Mouse (Mus musculus) embryo, embryonic 11.5 days (tissue): Measurements from ENCODE around the gene Tspan9.

ENCODE experiments used
- DNase-seq: peaks from one replicate; pipeline ENCODE4 v3.0.0-alpha.2; 2012; ENCODE audit warnings: low read depth, low spot score

Gene Tspan9

GRCm38 (mm10) chr6:128019119-128019518 lies 124.3 kb downstream of the Tspan9 start:
- DNase-seq, result no peak

GRCm38 (mm10) chr6:128015304-128015703 lies 128.1 kb downstream of the Tspan9 start:
- no peak for DNase-seq

GRCm38 (mm10) chr6:128011781-128012180 lies 131.6 kb downstream of the Tspan9 start:
- no peak for DNase-seq

- no peak for DNase-seq
Measured at GRCm38 (mm10) chr6:128011071-128011477, 132.3 kb downstream of the Tspan9 start.

- no peak for DNase-seq
Measured at GRCm38 (mm10) chr6:128010135-128010971, 133.0 kb downstream of the Tspan9 start.

GRCm38 (mm10) chr6:128007982-128008562 lies 135.3 kb downstream of the Tspan9 start:
- DNase-seq, result no peak

GRCm38 (mm10) chr6:128007241-128007701 lies 136.1 kb downstream of the Tspan9 start:
- DNase-seq, result no peak

GRCm38 (mm10) chr6:128006156-128006555 lies 137.2 kb downstream of the Tspan9 start:
- no peak for DNase-seq

- DNase-seq, result no peak
Measured at GRCm38 (mm10) chr6:128004544-128004943, 138.8 kb downstream of the Tspan9 start.

- DNase-seq, result no peak
Measured at GRCm38 (mm10) chr6:128003542-128003941, 139.9 kb downstream of the Tspan9 start.

GRCm38 (mm10) chr6:128002667-128003066 lies 140.7 kb downstream of the Tspan9 start:
- no peak for DNase-seq

- no peak for DNase-seq
Measured at GRCm38 (mm10) chr6:128002104-128002503, 141.3 kb downstream of the Tspan9 start.

- no peak for DNase-seq
Measured at GRCm38 (mm10) chr6:128001587-128001986, 141.8 kb downstream of the Tspan9 start.

- DNase-seq, result no peak
Measured at GRCm38 (mm10) chr6:128000777-128001176, 142.6 kb downstream of the Tspan9 start.

GRCm38 (mm10) chr6:127999118-127999517 lies 144.3 kb downstream of the Tspan9 start:
- DNase-seq, result no peak

GRCm38 (mm10) chr6:127996928-127997327 lies 146.5 kb downstream of the Tspan9 start:
- DNase-seq, result no peak

- DNase-seq, result no peak
Measured at GRCm38 (mm10) chr6:127992993-127993392, 150.4 kb downstream of the Tspan9 start.

GRCm38 (mm10) chr6:127991509-127992176 lies 151.8 kb downstream of the Tspan9 start:
- no peak for DNase-seq

GRCm38 (mm10) chr6:127989624-127990212 lies 153.7 kb downstream of the Tspan9 start:
- no peak for DNase-seq

GRCm38 (mm10) chr6:127988944-127989494 lies 154.4 kb downstream of the Tspan9 start:
- DNase-seq, result no peak

GRCm38 (mm10) chr6:127987374-127987773 lies 156.0 kb downstream of the Tspan9 start:
- DNase-seq, result no peak

GRCm38 (mm10) chr6:127986357-127986756 lies 157.0 kb downstream of the Tspan9 start:
- no peak for DNase-seq
